Mouse (Mus musculus) left cerebral cortex, adult 6 months (tissue): ENCODE data around the gene Tmem88b. TPM values are rescaled to one million over a fixed set of nuclear protein-coding genes. Genes with fewer than 3 reads are reported as not detected.

Experiments
- long read RNA-seq, 2 experiments: library from polyadenylated mRNA; unstranded; transcript quantifications; one replicate each; pipeline ENCODE4 v2.0.0; 2019 to 2020
- polyA plus RNA-seq: library from polyadenylated mRNA; unstranded; fragments of <200 nt; fragmentation: Nextera tagmentation; gene quantifications from 2 replicates; pipeline ENCODE4 v1.2.3, GENCODE M21; 2021

Tmem88b gene
- 10.4 and 10.7 TPM in 2 replicates for polyA plus RNA-seq
- long read RNA-seq, experiment 1, transcript Tmem88b-201 (2 exons, 3,471 nt) = major isoform, 63 of 92 reads
- long read RNA-seq, experiment 1, partial matches to known transcripts = 15 of 92 reads
- long read RNA-seq, experiment 1, other reads (novel, unspliced or antisense) = 14 of 92 reads
- long read RNA-seq, experiment 2, partial matches to known transcripts = 0 of 15 reads
- long read RNA-seq, experiment 2, other reads (novel, unspliced or antisense) = 12 of 15 reads

GRCm38 (mm10) chr4:155785819-155786218 lies at the start of gene Tmem88b:
TSS of gene Tmem88b (minus strand) at chr4:155785874.

GRCm38 (mm10) chr4:155831205-155831766 lies 45.6 kb upstream of the Tmem88b start, which contains the start of gene Aurkaip1:
TSS of gene Aurkaip1 (plus strand) at chr4:155831272.

GRCm38 (mm10) chr4:155811929-155812664 lies 26.4 kb upstream of the Tmem88b start, which contains the start of gene Ccnl2:
TSS of gene Ccnl2 (plus strand) at chr4:155812489.

GRCm38 (mm10) chr4:155802741-155803339 lies 17.2 kb upstream of the Tmem88b start, which contains the start of gene Mrpl20:
TSS of gene Mrpl20 (plus strand) at chr4:155802878.

GRCm38 (mm10) chr4:155790021-155790489 lies 4.4 kb upstream of the Tmem88b start, which contains the start of gene Ankrd65:
TSS of gene Ankrd65 (plus strand) at chr4:155790439.

GRCm38 (mm10) chr4:155774280-155774754 lies 11.4 kb downstream of the Tmem88b start, which contains the start of gene Vwa1:
TSS of gene Vwa1 (minus strand) at chr4:155774698.

GRCm38 (mm10) chr4:155760613-155761355 lies 24.9 kb downstream of the Tmem88b start, which contains the start of gene Atad3a:
TSS of gene Atad3a (minus strand) at chr4:155761093.

GRCm38 (mm10) chr4:155734350-155734941 lies 51.2 kb downstream of the Tmem88b start, which contains the start of gene Tmem240:
TSS of gene Tmem240 (plus strand) at chr4:155734800.

Other genes starting within 250 kb of the Tmem88b start
- gene Nadk, start 223.5 kb downstream of the Tmem88b start, polyA plus RNA-seq = 50.0 and 57.1 TPM in 2 replicates
- gene Slc35e2, start 184.5 kb downstream of the Tmem88b start, polyA plus RNA-seq = 25.0 and 31.7 TPM in 2 replicates
- gene Cdk11b, start 161.0 kb downstream of the Tmem88b start, polyA plus RNA-seq = 42.7 and 48.3 TPM in 2 replicates
- gene Gm10563, start 140.5 kb downstream of the Tmem88b start, polyA plus RNA-seq = not detected in 2 replicates
- gene Mmp23, start 132.5 kb downstream of the Tmem88b start, polyA plus RNA-seq = 0.69 and 1.4 TPM in 2 replicates
- gene Mib2, start 116.7 kb downstream of the Tmem88b start, polyA plus RNA-seq = 19.7 and 26.1 TPM in 2 replicates
- 11.4 and 23.4 TPM in 2 replicates for gene Fndc10, start 91.5 kb downstream of the Tmem88b start, polyA plus RNA-seq
- gene Ssu72, start 81.1 kb downstream of the Tmem88b start, polyA plus RNA-seq = 228 and 240 TPM in 2 replicates
- 3.6 and 7.2 TPM in 2 replicates for gene Tmem240, start 51.1 kb downstream of the Tmem88b start, polyA plus RNA-seq
- gene Atad3a, start 24.8 kb downstream of the Tmem88b start, polyA plus RNA-seq = 25.7 TPM in 2 replicates
- gene Vwa1, start 11.2 kb downstream of the Tmem88b start, polyA plus RNA-seq = 15.1 and 16.2 TPM in 2 replicates
- gene Ankrd65, start 4.6 kb upstream of the Tmem88b start, polyA plus RNA-seq = not detected in 2 replicates
- gene Mrpl20, start 17.0 kb upstream of the Tmem88b start, polyA plus RNA-seq = 391 and 409 TPM in 2 replicates
- 19.6 and 23.2 TPM in 2 replicates for gene Ccnl2, start 26.6 kb upstream of the Tmem88b start, polyA plus RNA-seq
- 248 and 249 TPM in 2 replicates for gene Aurkaip1, start 45.4 kb upstream of the Tmem88b start, polyA plus RNA-seq
- 5.9 and 6.5 TPM in 2 replicates for gene Mxra8, start 53.8 kb upstream of the Tmem88b start, polyA plus RNA-seq
- 5.4 and 6.3 TPM in 2 replicates for gene Dvl1, start 61.5 kb upstream of the Tmem88b start, polyA plus RNA-seq
- 0.12 and 0.13 TPM in 2 replicates for gene Tas1r3, start 77.5 kb upstream of the Tmem88b start, polyA plus RNA-seq
- 13.1 and 21.5 TPM in 2 replicates for gene Cptp, start 83.6 kb upstream of the Tmem88b start, polyA plus RNA-seq
- 31.0 and 41.2 TPM in 2 replicates for gene Ints11, start 83.7 kb upstream of the Tmem88b start, polyA plus RNA-seq
- gene Pusl1, start 105.9 kb upstream of the Tmem88b start, polyA plus RNA-seq = 54.5 and 56.4 TPM in 2 replicates
- 19.6 and 35.6 TPM in 2 replicates for gene Acap3, start 105.9 kb upstream of the Tmem88b start, polyA plus RNA-seq
- 30.5 and 85.4 TPM in 2 replicates for gene Ube2j2, start 158.0 kb upstream of the Tmem88b start, polyA plus RNA-seq
- gene C1qtnf12, start 176.4 kb upstream of the Tmem88b start, polyA plus RNA-seq = 32.4 and 35.5 TPM in 2 replicates
- 21.1 and 25.1 TPM in 2 replicates for gene B3galt6, start 206.8 kb upstream of the Tmem88b start, polyA plus RNA-seq
- 147 and 170 TPM in 2 replicates for gene Sdf4, start 207.0 kb upstream of the Tmem88b start, polyA plus RNA-seq
- 0.29 and 0.39 TPM in 2 replicates for gene Tnfrsf4, start 228.0 kb upstream of the Tmem88b start, polyA plus RNA-seq
- gene Tnfrsf18, start 240.3 kb upstream of the Tmem88b start, polyA plus RNA-seq = 0.38 and 0.67 TPM in 2 replicates